Mouse (Mus musculus) embryo, embryonic 10.5 days (tissue): ENCODE results near the gene Clstn1.
A peak's percentile ranks its signal among the peaks of the same experiment; 100 is the strongest.
"Not testable (repeated sequence)": the region's sequence is repeated elsewhere in the genome, so short reads cannot be mapped to it uniquely, and the experiment has no call there.

ENCODE experiments used
- DNase-seq: peaks from one replicate; pipeline ENCODE4 v3.0.0-alpha.2; 2015; ENCODE audit warnings: low spot score

The Clstn1 gene

DNA sequence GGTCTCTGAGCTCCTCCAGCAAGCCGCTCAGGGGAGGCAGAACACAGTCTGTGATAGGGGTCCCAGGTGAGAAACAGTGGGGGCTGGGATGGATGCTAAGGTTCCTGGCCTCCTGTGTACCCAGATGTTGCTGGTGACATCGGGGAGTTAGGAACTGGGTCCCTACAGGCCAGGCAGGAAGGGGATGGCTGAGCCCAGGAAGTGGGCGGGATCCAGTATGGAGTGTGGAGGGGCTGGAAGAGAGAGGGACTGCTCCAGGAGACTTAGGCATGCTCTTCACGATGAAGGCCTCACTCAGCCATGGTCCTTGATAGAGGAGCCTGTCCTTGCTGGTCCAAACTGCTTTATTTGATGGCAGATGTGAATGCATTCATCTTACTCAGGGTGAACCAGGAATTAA is 13.9 kb downstream of the Clstn1 start:
- no peak for DNase-seq

DNA sequence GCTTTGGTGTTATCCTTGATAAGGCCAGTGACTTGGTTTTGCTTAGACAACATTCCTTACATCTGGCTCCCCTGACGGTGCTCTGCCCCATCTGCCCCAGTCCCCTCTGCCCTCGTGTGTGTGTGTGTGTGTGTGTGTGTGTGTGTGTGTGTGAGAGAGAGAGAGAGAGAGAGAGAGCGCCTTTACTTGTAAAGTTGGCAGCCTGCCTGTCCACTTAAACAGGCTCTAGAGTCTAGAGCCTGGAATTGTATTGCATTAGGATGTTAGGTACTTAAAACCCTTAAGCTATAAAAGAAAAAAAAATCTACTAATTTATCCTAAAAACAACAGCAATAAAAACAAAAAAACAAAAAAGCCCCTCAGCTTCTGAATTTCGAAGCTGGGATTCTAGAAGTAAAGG is 15.2 kb downstream of the Clstn1 start:
- no peak for DNase-seq

DNA sequence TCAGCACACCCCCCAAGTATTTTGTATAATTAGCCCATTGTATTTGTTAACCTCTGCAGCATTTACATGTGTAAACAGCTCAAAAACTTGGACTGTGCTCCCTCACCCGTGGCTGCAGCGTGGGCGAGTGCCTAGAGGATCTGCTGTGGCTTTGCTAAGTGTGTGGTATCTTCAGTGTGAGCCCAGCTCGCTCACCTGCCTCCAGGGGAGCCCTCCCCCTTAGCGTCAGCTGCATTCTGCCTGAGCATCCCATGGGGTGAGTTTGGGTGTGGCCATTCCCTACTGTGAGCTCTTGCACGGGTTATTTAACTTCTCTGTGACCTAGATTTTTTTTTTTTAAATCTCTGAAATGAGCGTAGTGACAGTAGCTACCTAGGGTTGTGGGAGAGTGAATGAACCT is 16.0 kb downstream of the Clstn1 start:
- DNase-seq, result no peak

GRCm38 (mm10) chr4:149603860-149604259 is 17.6 kb downstream of the Clstn1 start:
- no peak for DNase-seq

DNA sequence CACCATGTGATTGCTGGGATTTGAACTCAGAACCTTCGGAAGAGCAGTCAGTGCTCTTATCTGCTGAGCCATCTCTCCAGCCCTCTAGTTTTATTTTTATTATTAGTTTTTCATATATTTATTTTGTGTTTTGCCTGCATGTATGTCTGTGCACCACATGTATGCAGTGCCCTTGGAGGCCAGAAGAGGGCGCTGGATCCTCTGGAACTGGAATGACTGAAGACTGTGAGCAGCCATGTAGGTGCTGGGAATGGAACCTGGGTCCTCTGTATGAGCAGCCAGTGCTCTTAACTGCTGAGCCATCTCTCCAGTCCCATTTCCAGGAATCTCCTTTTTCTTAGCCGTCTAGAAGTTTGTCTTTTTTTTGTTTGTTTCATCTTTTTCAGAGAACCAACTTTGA is 18.2 kb downstream of the Clstn1 start:
- no peak for DNase-seq

- DNase-seq, result no peak
Observed at GRCm38 (mm10) chr4:149606056-149606455, 19.8 kb downstream of the Clstn1 start.

DNA sequence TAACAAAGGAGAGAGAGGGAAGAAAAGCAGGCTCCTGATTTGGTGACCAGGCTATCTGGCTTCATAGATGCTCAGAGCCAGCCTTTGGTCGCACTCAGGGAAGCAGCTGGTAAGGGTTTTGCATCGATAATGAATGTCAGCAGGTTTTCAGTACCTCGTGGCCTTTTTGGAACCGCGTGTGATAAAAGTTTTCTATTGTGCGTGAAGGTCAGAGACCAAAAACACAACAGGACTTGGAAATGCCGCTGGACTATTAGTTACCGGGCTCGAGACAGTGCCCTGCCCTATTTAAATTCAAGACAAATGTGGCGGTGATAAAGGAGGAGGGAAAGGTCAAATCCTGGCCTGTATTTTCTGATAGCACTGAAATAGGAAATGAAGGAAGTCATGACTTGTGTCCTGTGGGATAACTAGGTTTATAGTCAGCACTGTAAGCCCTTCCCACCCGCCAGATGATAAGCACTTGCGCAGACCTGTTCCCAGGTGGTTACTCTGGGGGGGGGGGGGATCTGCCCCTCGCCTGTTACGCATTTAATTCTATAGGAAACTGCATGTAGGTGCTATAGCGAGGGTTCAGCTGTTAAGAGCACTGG is 20.6 kb downstream of the Clstn1 start:
- DNase-seq, result peak; percentile 33

- no peak for DNase-seq
Observed at GRCm38 (mm10) chr4:149607591-149608308, 21.5 kb downstream of the Clstn1 start.

DNA sequence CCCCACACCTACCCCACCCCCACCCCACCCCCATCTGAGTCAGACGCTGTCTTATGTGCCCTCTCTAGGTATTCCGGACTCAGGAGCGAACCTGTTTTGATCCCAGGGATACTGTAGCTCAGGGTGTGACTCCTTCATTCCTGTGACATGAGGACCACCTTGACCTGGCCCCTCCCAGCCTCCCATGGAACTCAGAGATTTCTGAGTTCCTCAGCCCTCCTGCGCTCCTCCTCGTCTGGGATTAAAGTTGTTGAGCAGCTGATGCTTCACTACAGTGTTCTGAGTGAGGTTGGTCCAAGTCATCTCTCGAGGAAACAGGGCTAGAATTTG is 22.0 kb downstream of the Clstn1 start:
- DNase-seq, result no peak

DNA sequence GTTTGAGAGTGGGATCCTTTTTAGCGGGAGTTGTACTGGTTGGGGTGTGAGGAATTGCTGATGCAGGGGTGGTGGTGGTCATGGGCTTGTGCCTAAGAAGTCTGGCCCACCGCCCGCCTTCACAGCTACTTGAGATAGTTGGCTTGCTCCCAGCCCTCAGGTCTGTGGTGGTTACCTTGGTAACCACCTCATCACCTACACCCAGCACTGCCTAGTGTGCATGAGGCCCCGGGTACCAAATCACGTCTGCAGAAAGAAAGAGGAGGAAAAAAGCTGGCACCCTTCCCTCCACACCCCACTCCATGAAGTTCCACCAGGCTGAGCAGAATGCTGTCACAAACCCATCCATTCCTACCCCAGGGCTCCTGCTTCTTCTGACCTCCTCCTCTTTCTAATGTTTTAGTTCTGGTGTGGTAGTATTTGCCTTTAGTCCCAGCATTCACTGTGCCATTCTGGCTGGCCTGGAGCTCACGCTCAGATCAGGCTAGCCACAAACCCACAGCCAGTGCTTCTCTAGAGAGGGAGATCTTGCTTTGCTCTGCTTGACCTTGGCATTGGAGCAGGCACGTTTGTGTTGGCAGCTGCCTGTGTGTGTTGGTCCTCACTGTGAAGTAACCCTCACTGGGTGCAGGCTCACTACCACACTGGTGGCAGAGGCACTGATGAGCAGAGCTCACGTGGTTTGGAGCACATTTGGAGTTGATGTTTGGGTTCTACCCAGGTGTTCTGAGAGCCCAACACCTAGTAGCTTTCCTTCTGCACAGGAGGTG is 23.2 kb downstream of the Clstn1 start:
- no peak for DNase-seq

GRCm38 (mm10) chr4:149611376-149612044 is 25.2 kb downstream of the Clstn1 start:
- peak; percentile 80 for DNase-seq

GRCm38 (mm10) chr4:149613497-149613896 is 27.2 kb downstream of the Clstn1 start:
- not testable (repeated sequence) for DNase-seq

GRCm38 (mm10) chr4:149614869-149615268 is 28.6 kb downstream of the Clstn1 start:
- DNase-seq, result no peak

- not testable (repeated sequence) for DNase-seq
Observed at GRCm38 (mm10) chr4:149616999-149617398, 30.7 kb downstream of the Clstn1 start.

GRCm38 (mm10) chr4:149619988-149620387 is 33.7 kb downstream of the Clstn1 start:
- peak; percentile 15 for DNase-seq

DNA sequence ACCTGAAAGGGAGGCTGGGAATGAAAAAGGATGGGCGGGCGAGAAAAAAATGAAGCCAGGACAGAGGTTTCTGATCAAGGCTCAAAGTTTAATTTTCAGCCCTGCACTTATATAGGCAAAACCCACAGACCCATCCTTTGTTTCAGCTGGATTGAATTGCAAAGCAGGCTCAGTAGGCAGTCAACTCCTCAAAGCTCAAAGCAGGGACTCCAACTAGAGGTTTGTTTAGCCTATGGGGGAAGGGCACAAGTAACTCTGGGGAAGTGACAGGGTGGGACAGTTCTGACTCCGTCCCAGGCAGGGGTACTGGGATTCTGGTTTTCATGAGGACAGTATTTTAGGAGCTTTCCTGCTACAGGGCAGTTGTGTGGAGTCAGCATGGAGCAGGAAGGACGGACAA is 35.0 kb downstream of the Clstn1 start:
- DNase-seq, result no peak

GRCm38 (mm10) chr4:149623711-149624110 is 37.4 kb downstream of the Clstn1 start:
- DNase-seq, result no peak

GRCm38 (mm10) chr4:149626809-149627208 is 40.5 kb downstream of the Clstn1 start:
- DNase-seq, result no peak

GRCm38 (mm10) chr4:149628372-149628771 is 42.1 kb downstream of the Clstn1 start:
- DNase-seq, result peak; percentile 64

DNA sequence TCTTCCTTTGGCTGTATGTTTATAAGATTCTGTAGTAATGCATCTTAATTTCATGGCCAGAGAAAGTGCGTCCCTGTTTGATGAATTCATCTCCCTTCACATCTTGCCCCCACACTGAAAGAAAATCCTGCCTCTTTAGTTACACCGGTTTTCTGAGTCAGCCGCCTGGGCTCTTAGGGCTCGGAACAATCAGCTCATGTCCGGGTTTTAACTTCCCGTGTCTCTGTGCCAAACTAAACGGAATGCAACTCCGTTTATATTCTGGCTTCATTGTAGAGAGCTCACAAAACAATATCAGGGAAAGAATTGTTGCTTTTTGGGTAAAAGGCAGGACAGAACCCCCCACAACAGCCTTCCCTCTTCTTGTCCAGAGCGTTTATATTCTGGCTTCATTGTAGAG is 42.5 kb downstream of the Clstn1 start:
- no peak for DNase-seq

DNA sequence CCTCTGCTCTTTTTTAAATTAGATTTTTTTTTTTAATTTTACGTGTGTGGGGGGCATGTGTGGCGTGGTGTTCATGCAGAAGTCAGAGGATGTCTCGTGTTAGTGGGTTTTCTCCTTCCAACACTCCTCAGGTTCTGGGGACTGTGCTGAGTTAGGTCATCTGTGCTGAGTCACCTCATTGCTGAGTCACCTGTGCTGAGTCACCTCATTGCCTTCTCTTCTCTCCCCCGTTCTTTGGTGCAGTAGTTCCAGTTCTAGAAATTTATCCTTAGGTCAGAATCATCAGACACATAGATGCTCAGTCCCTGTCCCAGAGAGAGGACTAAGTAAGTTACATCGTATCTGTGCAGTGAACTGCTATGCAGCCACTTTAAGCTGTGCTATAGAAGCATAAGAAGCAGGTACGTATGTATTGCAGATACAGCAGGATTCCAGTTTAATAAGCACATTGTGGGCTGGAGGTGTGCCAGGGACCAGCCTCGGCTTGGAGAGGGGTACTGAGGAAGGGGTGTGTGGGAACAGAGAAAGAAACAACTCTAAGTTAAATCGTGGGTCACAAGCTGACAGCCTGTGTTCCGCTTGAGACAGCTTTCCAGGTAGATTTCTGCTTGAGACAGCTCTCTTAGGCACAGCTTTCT is 46.5 kb downstream of the Clstn1 start:
- no peak for DNase-seq

DNA sequence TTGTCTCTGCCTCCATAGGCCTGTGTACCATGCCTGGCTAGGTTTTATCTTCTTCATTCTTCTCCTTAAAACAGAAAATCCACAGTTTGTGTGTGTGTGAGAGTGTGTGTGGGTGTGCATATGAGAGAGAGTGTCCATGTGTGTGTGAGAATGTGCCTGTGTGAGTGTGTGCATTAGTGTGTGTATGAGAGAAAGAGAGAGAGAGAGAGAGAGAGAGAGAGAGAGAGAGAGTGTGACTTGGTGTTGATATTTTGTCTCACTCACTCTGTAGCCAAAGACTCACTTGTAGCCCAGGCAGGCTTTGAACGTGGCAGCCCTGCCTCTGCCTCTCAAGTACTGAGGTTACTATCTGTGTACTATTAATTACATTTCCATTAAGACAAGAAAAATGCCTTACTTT is 47.9 kb downstream of the Clstn1 start:
- DNase-seq, result no peak
